ENCODE assay signal across 8 mouse cellular contexts in genomic region chr13:46619633-46620032, GRCm38 (mm10). TPM values are rescaled to one million over a fixed set of nuclear protein-coding genes. Genes with fewer than 3 reads are reported as not detected.
A peak's percentile ranks its signal among the peaks of the same experiment; 100 is the strongest.
DNase-seq lines count a peak whose midpoint lies in the region; ATAC-seq and TF ChIP-seq lines count a peak whose summit lies in the region.

No protein-coding gene starts in this region.

- H3K4me1 ChIP-seq in embryonic facial prominence, embryonic 11.5 days (ENCODE audit: control insufficient read depth, insufficient read depth, low read length) = no peaks in the 10 kb centered on the region
- H3K4me1 ChIP-seq in cerebellum, adult 2 months (ENCODE audit: control insufficient read depth, insufficient read depth, low read length) = no peaks in the 10 kb centered on the region

- DNase-seq in layer of hippocampus, adult 2 months (ENCODE audit: low spot score in 2 of 2) = no peak
- DNase-seq in layer of hippocampus, postnatal 10 days (ENCODE audit: low spot score in 2 of 2) = no peak
- peak; percentile 33 for DNase-seq in embryonic facial prominence, embryonic 11.5 days (ENCODE audit: low spot score)
- peak; percentile 52 for DNase-seq in induced T-regulatory cell, adult 2 months (ENCODE audit: low read depth)
- DNase-seq in thymus, adult 18-20 months = peak; percentile 67 to 81
- no peak for DNase-seq in urinary bladder, postnatal 25 days (ENCODE audit: low spot score)
- DNase-seq in cerebellum, adult 2 months = no peak

- no peak overlapping the region for H3K4me2 ChIP-seq in embryonic facial prominence, embryonic 11.5 days (ENCODE audit: low read depth, low read length)

- WGBS in embryonic facial prominence, embryonic 11.5 days = 54% methylated on average over 11 of the region's 11 CpGs
- 36% methylated on average over 11 of the region's 11 CpGs for WGBS in cerebellum, adult 2 months

- H3K9ac ChIP-seq in embryonic facial prominence, embryonic 11.5 days (replicated peaks; ENCODE audit: low read length) = no peak overlapping the region

- TF ChIP-seq CTCF in layer of hippocampus, adult 2 months (conservative IDR thresholded peaks at IDR 0.05) = no peak
- TF ChIP-seq CTCF in cerebellum, adult 2 months (IDR thresholded peaks at IDR 0.05; ENCODE audit: borderline replicate concordance, insufficient read depth, low read depth, low read length) = no peak

- H3K9me3 ChIP-seq in embryonic facial prominence, embryonic 11.5 days (replicated peaks; ENCODE audit: control insufficient read depth, low read length) = no peaks in the 10 kb centered on the region

- no peak for ATAC-seq in embryonic facial prominence, embryonic 11.5 days (replicated peaks; ENCODE audit: insufficient number of reproducible peaks, low FRiP score, low TSS enrichment, low read depth)
- ATAC-seq in megakaryocyte, adult 5-6 weeks (ENCODE audit: poor library complexity, severe bottlenecking) = peak; percentile 94

- no peaks in the 10 kb centered on the region for H3K27me3 ChIP-seq in embryonic facial prominence, embryonic 11.5 days (ENCODE audit: control insufficient read depth, insufficient read depth, low read length)
- no peaks in the 10 kb centered on the region for H3K27me3 ChIP-seq in cerebellum, adult 2 months (ENCODE audit: control insufficient read depth, insufficient read depth, low read length)

- peak overlapping the region; percentile 2; the same call in 1 of the 2 replicates for H3K27ac ChIP-seq in layer of hippocampus, adult 2 months
- no peak overlapping the region for H3K27ac ChIP-seq in embryonic facial prominence, embryonic 11.5 days (replicated peaks; ENCODE audit: low read depth, low read length)
- H3K27ac ChIP-seq in cerebellum, adult 2 months (ENCODE audit: insufficient read depth, low read length) = no peak overlapping the region

- no peaks in the 10 kb centered on the region for H3K36me3 ChIP-seq in embryonic facial prominence, embryonic 11.5 days (replicated peaks; ENCODE audit: control insufficient read depth, insufficient read depth, low read depth, low read length)

- no peak overlapping the region for H3K4me3 ChIP-seq in layer of hippocampus, adult 2 months
- no peak overlapping the region for H3K4me3 ChIP-seq in embryonic facial prominence, embryonic 11.5 days (ENCODE audit: low read depth, low read length)
- H3K4me3 ChIP-seq in cerebellum, adult 2 months (replicated peaks; ENCODE audit: insufficient read depth, low read depth, low read length) = no peak overlapping the region

- TF ChIP-seq POLR2A in cerebellum, adult 2 months (IDR thresholded peaks at IDR 0.05; ENCODE audit: borderline replicate concordance, insufficient read depth, low read length) = no peak

RNA-seq across cellular contexts. Expression of gene Fam8a1, which starts 49.7 kb away (rescaled TPM):
- 10 to 100 TPM; 74.7 to 76.5 TPM for total RNA-seq in layer of hippocampus, adult 2 months (2021)
- 10 to 100 TPM; 64.4 to 69.3 TPM for total RNA-seq in layer of hippocampus, postnatal 10 days (2021)
- 9.6 and 10.1 TPM in 2 replicates for polyA plus RNA-seq in embryonic facial prominence, embryonic 11.5 days (2014; fragmentation: Nextera tagmentation; extraction: Ambion mirVana)
- total RNA-seq in megakaryocyte, adult 5-6 weeks (2015) = 13.9 and 23.6 TPM in 2 replicates
- 9.8 and 14.8 TPM in 2 replicates for total RNA-seq in megakaryocyte, adult 5-6 weeks (2017)
- 38.7 and 41.9 TPM in 2 replicates for polyA plus RNA-seq in cerebellum, adult 2 months (2012; rRNA removed)

Comparison
In these comparisons a context has a peak if more than half of its experiments do, and no peak if none do; other contexts are left out.
1. DNase-seq: peak in embryonic facial prominence, embryonic 11.5 days (single experiment), induced T-regulatory cell, adult 2 months (single experiment) and thymus, adult 18-20 months (2 of 2); none in layer of hippocampus, adult 2 months (0 of 2), layer of hippocampus, postnatal 10 days (0 of 2), urinary bladder, postnatal 25 days (single experiment) and cerebellum, adult 2 months (0 of 2).